Mouse (Mus musculus) liver, adult 2 months (tissue): ENCODE measurements around the gene Acer3. TPM values are rescaled to one million over a fixed set of nuclear protein-coding genes. Genes with fewer than 3 reads are reported as not detected.

Experiments used
- DNase-seq: peaks from one replicate; pipeline ENCODE4 v3.0.0-alpha.2; 2011; ENCODE audit warnings: low read depth, low spot score; ENCODE audit errors: extremely low read depth
- H3K27ac ChIP-seq: fragments of 200-500 bp; replicated peaks from 2 replicates; pipeline ENCODE4 v1.5.1; 2012; ENCODE audit warnings: low read depth, mild to moderate bottlenecking, control low read depth, inconsistent platforms, low read length; ENCODE audit not compliant: insufficient read depth
- H3K27me3 ChIP-seq: fragments of 200-500 bp; 2 replicates; pipeline ENCODE4 v1.6.1; 2012; ENCODE audit warnings: mild to moderate bottlenecking, moderate library complexity, low read length, inconsistent platforms; ENCODE audit not compliant: control insufficient read depth, insufficient read depth
- H3K36me3 ChIP-seq: fragments of 200-500 bp; 2 replicates; pipeline ENCODE4 v1.6.1; 2012; ENCODE audit warnings: low read length, inconsistent platforms; ENCODE audit not compliant: control insufficient read depth, insufficient read depth
- H3K4me1 ChIP-seq: fragments of 200-500 bp; 2 replicates; pipeline ENCODE4 v1.6.1; 2011; ENCODE audit warnings: low read length; ENCODE audit not compliant: control insufficient read depth, insufficient read depth
- H3K4me3 ChIP-seq: fragments of 200-500 bp; 2 replicates; pipeline ENCODE4 v1.5.1; 2011; ENCODE audit warnings: low read depth, mild to moderate bottlenecking, control low read depth, low read length, moderate library complexity; ENCODE audit not compliant: insufficient read depth
- H3K79me2 ChIP-seq: fragments of 200-500 bp; 2 replicates; pipeline ENCODE4 v1.6.1; 2012; ENCODE audit warnings: inconsistent platforms, mild to moderate bottlenecking, low read length, moderate library complexity; ENCODE audit not compliant: control insufficient read depth, insufficient read depth
- H3K9ac ChIP-seq: fragments of 200-500 bp; 2 replicates; pipeline ENCODE4 v1.6.1; 2012; ENCODE audit warnings: low read depth, mild to moderate bottlenecking, control low read depth, inconsistent platforms, low read length
- CTCF ChIP-seq: fragments of 200-500 bp; IDR thresholded peaks from 2 replicates; pipeline ENCODE4 v1.5.1; 2011; ENCODE audit warnings: low read depth, low read length, control low read depth
- POLR2A ChIP-seq: fragments of 200-500 bp; IDR thresholded peaks from 2 replicates; pipeline ENCODE4 v1.6.1; 2011; ENCODE audit warnings: low read length, control low read depth; ENCODE audit not compliant: insufficient read depth; ENCODE audit errors: extremely low read depth
- WGBS: fragments of 180-500 bp; shearing (Covaris S2); methylation state at CpG from one replicate; pipeline ENCODE4 v1.1.7; 2018; 5-methylcytosine and 5-hydroxymethylcytosine counted together
- polyA plus RNA-seq: library from polyadenylated mRNA; depleted of rRNA; stranded (reverse); fragments of >200 nt; gene quantifications from 2 replicates; pipeline ENCODE4 v1.2.3, GENCODE M21; 2012; rRNA removed
- total RNA-seq: library from RNA; depleted of rRNA; stranded (reverse); fragments of >200 nt; gene quantifications from 2 replicates; pipeline ENCODE4 v1.2.3, GENCODE M21; 2014; rRNA removed

Gene Acer3
- total and polyA plus RNA-seq, 2 experiments = 7.4 to 19.7 TPM

GRCm38 (mm10) chr7:98157636-98158332 lies 163.2 kb downstream of the Acer3 start:
- Histone ChIP-seq H3K36me3 (no peaks in the 10 kb centered on the region), H3K27ac (no peak overlapping the region), H3K27me3 (no peaks in the 10 kb centered on the region), H3K4me3 (no peak overlapping the region), H3K9ac (no peak overlapping the region), H3K79me2 (no peaks in the 10 kb centered on the region), H3K4me1 (peaks cover 7% of the 10 kb centered on the region; the same call in 1 of the 2 replicates)
- DNase-seq = no peak
- 68% methylated on average over 5 of the region's 5 CpGs for WGBS
- TF ChIP-seq CTCF (no peak), POLR2A (no peak)

Other genes with a start within 250 kb of the Acer3 start
- gene Myo7a, start 201.7 kb downstream of the Acer3 start, total RNA-seq = 7.0 and 11.5 TPM in 2 replicates
- 8.2 and 11.0 TPM in 2 replicates for gene Myo7a, start 201.7 kb downstream of the Acer3 start, polyA plus RNA-seq
- 0.07 and 0.18 TPM in 2 replicates for gene Omp, start 175.7 kb downstream of the Acer3 start, total RNA-seq
- 0.12 and 0.22 TPM in 2 replicates for gene Omp, start 175.7 kb downstream of the Acer3 start, polyA plus RNA-seq
- gene Capn5, start 142.9 kb downstream of the Acer3 start, total RNA-seq = 1.0 and 1.6 TPM in 2 replicates
- gene Capn5, start 142.9 kb downstream of the Acer3 start, polyA plus RNA-seq = 2.2 TPM in 2 replicates
- not detected in 2 replicates for gene B3gnt6, start 121.7 kb downstream of the Acer3 start, total RNA-seq
- gene B3gnt6, start 121.7 kb downstream of the Acer3 start, polyA plus RNA-seq = 0.04 and 0.12 TPM in 2 replicates
- gene Tsku, start 40.1 kb upstream of the Acer3 start, total RNA-seq = 10.1 and 15.4 TPM in 2 replicates
- gene Tsku, start 40.1 kb upstream of the Acer3 start, polyA plus RNA-seq = 57.1 and 103 TPM in 2 replicates
- not detected in 2 replicates for gene Gucy2d, start 119.2 kb upstream of the Acer3 start, total RNA-seq
- not detected in 2 replicates for gene Gucy2d, start 119.2 kb upstream of the Acer3 start, polyA plus RNA-seq
- gene Lrrc32, start 168.1 kb upstream of the Acer3 start, total RNA-seq = 1.5 and 4.9 TPM in 2 replicates
- gene Lrrc32, start 168.1 kb upstream of the Acer3 start, polyA plus RNA-seq = 5.2 and 7.5 TPM in 2 replicates